Mouse (Mus musculus): ENCODE measurements around the gene Il6ra. TPM values are rescaled to one million over a fixed set of nuclear protein-coding genes. Genes with fewer than 3 reads are reported as not detected.

Gene Il6ra
- total and polyA plus RNA-seq, 2 experiments from 2014 or later: 0.99 to 1.8 TPM

GRCm38 (mm10) chr3:89860343-89860742 lies 52.7 kb downstream of the Il6ra start:
- H3K27ac ChIP-seq (ENCODE audit: low read depth, low read length): no peak overlapping the region
- H3K27me3 ChIP-seq (ENCODE audit: insufficient read depth, low read length): no peaks in the 10 kb centered on the region
- no peak overlapping the region for H3K4me3 ChIP-seq (ENCODE audit: low read depth, low read length)
- no peaks in the 10 kb centered on the region for H3K9me3 ChIP-seq (ENCODE audit: low read length)
- no peak overlapping the region for H3K4me2 ChIP-seq (ENCODE audit: low read depth, low read length, poor library complexity, severe bottlenecking)
- DNase-seq (ENCODE audit: low spot score): no peak
- WGBS: 70% methylated on average over 3 of the region's 3 CpGs
- ATAC-seq (ENCODE audit: low FRiP score): no peak
- H3K36me3 ChIP-seq (ENCODE audit: insufficient read depth, low read length): no peaks in the 10 kb centered on the region
- TF ChIP-seq CTCF (IDR thresholded peaks at IDR 0.05): no peak
- H3K4me1 ChIP-seq (ENCODE audit: insufficient read depth, low read length): no peaks in the 10 kb centered on the region
- no peak overlapping the region for H3K9ac ChIP-seq (replicated peaks; ENCODE audit: low read length, poor library complexity, severe bottlenecking)

- DNase-seq (ENCODE audit: low spot score): no peak
- Histone ChIP-seq H3K4me1 (ENCODE audit: insufficient read depth, low read length) (no peaks in the 10 kb centered on the region), H3K4me3 (ENCODE audit: low read depth, low read length) (no peak overlapping the region), H3K4me2 (ENCODE audit: low read depth, low read length, poor library complexity, severe bottlenecking) (no peak overlapping the region), H3K9me3 (ENCODE audit: low read length) (no peaks in the 10 kb centered on the region), H3K9ac (replicated peaks; ENCODE audit: low read length, poor library complexity, severe bottlenecking) (no peak overlapping the region), H3K36me3 (ENCODE audit: insufficient read depth, low read length) (no peaks in the 10 kb centered on the region), H3K27ac (ENCODE audit: low read depth, low read length) (no peak overlapping the region), H3K27me3 (ENCODE audit: insufficient read depth, low read length) (no peaks in the 10 kb centered on the region)
- ATAC-seq (ENCODE audit: low FRiP score): no peak
- peak; percentile 42 for TF ChIP-seq CTCF (IDR thresholded peaks at IDR 0.05)
- WGBS: 74% methylated on average over 3 of the region's 3 CpGs
These were observed 53.1 kb downstream of the Il6ra start for GRCm38 (mm10) chr3:89859936-89860335.

- Histone ChIP-seq H3K4me1 (ENCODE audit: insufficient read depth, low read length) (no peaks in the 10 kb centered on the region), H3K36me3 (ENCODE audit: insufficient read depth, low read length) (no peaks in the 10 kb centered on the region), H3K27ac (ENCODE audit: low read depth, low read length) (no peak overlapping the region), H3K4me2 (ENCODE audit: low read depth, low read length, poor library complexity, severe bottlenecking) (no peak overlapping the region), H3K27me3 (ENCODE audit: insufficient read depth, low read length) (no peaks in the 10 kb centered on the region), H3K9ac (replicated peaks; ENCODE audit: low read length, poor library complexity, severe bottlenecking) (0 out of 2 replicates have a peak overlapping the region, but pooled peaks have one; percentile 14), H3K9me3 (ENCODE audit: low read length) (no peaks in the 10 kb centered on the region), H3K4me3 (ENCODE audit: low read depth, low read length) (no peak overlapping the region)
- ATAC-seq (ENCODE audit: low FRiP score) (peak; percentile 64; the same call in 1 of the 2 replicates), DNase-seq (ENCODE audit: low spot score) (peak; percentile 66)
- WGBS: 66% methylated on average over 8 of the region's 8 CpGs
- TF ChIP-seq CTCF (IDR thresholded peaks at IDR 0.05): no peak; the same call in 1 of the 2 replicates
These were observed 54.1 kb downstream of the Il6ra start for GRCm38 (mm10) chr3:89858888-89859287.

GRCm38 (mm10) chr3:89858123-89858522 lies 54.9 kb downstream of the Il6ra start:
- Histone ChIP-seq H3K36me3 (ENCODE audit: insufficient read depth, low read length) (no peaks in the 10 kb centered on the region), H3K27ac (ENCODE audit: low read depth, low read length) (no peak overlapping the region), H3K9me3 (ENCODE audit: low read length) (no peaks in the 10 kb centered on the region), H3K4me1 (ENCODE audit: insufficient read depth, low read length) (no peaks in the 10 kb centered on the region), H3K4me3 (ENCODE audit: low read depth, low read length) (no peak overlapping the region), H3K4me2 (ENCODE audit: low read depth, low read length, poor library complexity, severe bottlenecking) (no peak overlapping the region), H3K9ac (replicated peaks; ENCODE audit: low read length, poor library complexity, severe bottlenecking) (no peak overlapping the region), H3K27me3 (ENCODE audit: insufficient read depth, low read length) (no peaks in the 10 kb centered on the region)
- peak; percentile 95 for TF ChIP-seq CTCF (IDR thresholded peaks at IDR 0.05)
- DNase-seq (ENCODE audit: low spot score): peak; percentile 80
- ATAC-seq (ENCODE audit: low FRiP score): 0 out of 2 replicates have a peak, but pooled peaks have one; percentile 48
- 12% methylated on average over 4 of the region's 4 CpGs for WGBS

- H3K27me3 ChIP-seq (ENCODE audit: insufficient read depth, low read length): no peaks in the 10 kb centered on the region
- no peak overlapping the region for H3K4me3 ChIP-seq (ENCODE audit: low read depth, low read length)
- H3K9ac ChIP-seq (replicated peaks; ENCODE audit: low read length, poor library complexity, severe bottlenecking): no peak overlapping the region
- no peak overlapping the region for H3K4me2 ChIP-seq (ENCODE audit: low read depth, low read length, poor library complexity, severe bottlenecking)
- WGBS: 86% methylated on average over 3 of the region's 3 CpGs
- H3K4me1 ChIP-seq (ENCODE audit: insufficient read depth, low read length): no peaks in the 10 kb centered on the region
- no peaks in the 10 kb centered on the region for H3K9me3 ChIP-seq (ENCODE audit: low read length)
- TF ChIP-seq CTCF (IDR thresholded peaks at IDR 0.05): peak; percentile 57
- ATAC-seq (ENCODE audit: low FRiP score): no peak
- no peaks in the 10 kb centered on the region for H3K36me3 ChIP-seq (ENCODE audit: insufficient read depth, low read length)
- DNase-seq (ENCODE audit: low spot score): no peak
- H3K27ac ChIP-seq (ENCODE audit: low read depth, low read length): no peak overlapping the region
These were observed 55.6 kb downstream of the Il6ra start for GRCm38 (mm10) chr3:89857353-89857752.

GRCm38 (mm10) chr3:89853752-89854151 lies 59.2 kb downstream of the Il6ra start:
- H3K27me3 ChIP-seq (ENCODE audit: insufficient read depth, low read length): no peaks in the 10 kb centered on the region
- H3K4me3 ChIP-seq (ENCODE audit: low read depth, low read length): no peak overlapping the region
- 68% methylated on average over 5 of the region's 5 CpGs for WGBS
- H3K9ac ChIP-seq (replicated peaks; ENCODE audit: low read length, poor library complexity, severe bottlenecking): no peak overlapping the region
- H3K27ac ChIP-seq (ENCODE audit: low read depth, low read length): no peak overlapping the region
- H3K9me3 ChIP-seq (ENCODE audit: low read length): no peaks in the 10 kb centered on the region
- no peak for TF ChIP-seq CTCF (IDR thresholded peaks at IDR 0.05)
- no peak for ATAC-seq (ENCODE audit: low FRiP score)
- H3K4me2 ChIP-seq (ENCODE audit: low read depth, low read length, poor library complexity, severe bottlenecking): no peak overlapping the region
- DNase-seq (ENCODE audit: low spot score): no peak
- H3K36me3 ChIP-seq (ENCODE audit: insufficient read depth, low read length): no peaks in the 10 kb centered on the region
- H3K4me1 ChIP-seq (ENCODE audit: insufficient read depth, low read length): no peaks in the 10 kb centered on the region
